Mouse (Mus musculus) myocyte (in vitro differentiated cells): ENCODE measurements around the gene Commd1.

Experiments
- CEBPB ChIP-seq: IDR thresholded peaks from 2 replicates; pipeline ENCODE4 v1.6.1; 2011; ENCODE audit warnings: mild to moderate bottlenecking, moderate library complexity; ENCODE audit not compliant: poor library complexity, insufficient read depth, severe bottlenecking
- E2F4 ChIP-seq: IDR thresholded peaks from one replicate; pipeline ENCODE4 v1.6.1; 2011; ENCODE audit warnings: mild to moderate bottlenecking, control low read depth, moderate library complexity; ENCODE audit not compliant: insufficient read depth
- MAX ChIP-seq: IDR thresholded peaks from one replicate; pipeline ENCODE4 v1.6.1; 2011; ENCODE audit warnings: low read depth, mild to moderate bottlenecking, control low read depth
- MYOD1 ChIP-seq, 3 experiments: IDR thresholded peaks; one replicate each; pipeline ENCODE4 v1.6.1; 2011; ENCODE audit warnings: control low read depth in 2 of 3, low read depth in 2 of 3, mild to moderate bottlenecking in 2 of 3, moderate library complexity in 1 of 3; ENCODE audit not compliant: insufficient read length in 2 of 3, control insufficient read depth in 1 of 3
- MYOG ChIP-seq, 3 experiments: IDR thresholded peaks; one replicate each; pipeline ENCODE4 v1.6.1; 2011; ENCODE audit warnings: control low read depth in 2 of 3, low read depth in 2 of 3, mild to moderate bottlenecking in 2 of 3; ENCODE audit not compliant: insufficient read length in 2 of 3, control insufficient read depth in 1 of 3, insufficient read depth in 1 of 3
- POLR2A ChIP-seq: IDR thresholded peaks from one replicate; pipeline ENCODE4 v1.6.1; 2011; ENCODE audit warnings: low read depth, mild to moderate bottlenecking, control low read depth, moderate library complexity; ENCODE audit not compliant: insufficient read length
- POLR2AphosphoS2 ChIP-seq: IDR thresholded peaks from one replicate; pipeline ENCODE4 v1.6.1; 2011; ENCODE audit warnings: low read depth, control low read depth; ENCODE audit not compliant: insufficient read length
- REST ChIP-seq: IDR thresholded peaks from one replicate; pipeline ENCODE4 v1.6.1; 2011; ENCODE audit warnings: mild to moderate bottlenecking, control low read depth, moderate library complexity; ENCODE audit not compliant: insufficient read depth, insufficient read length
- SRF ChIP-seq: IDR thresholded peaks from one replicate; pipeline ENCODE4 v1.6.1; 2011; ENCODE audit warnings: low read depth; ENCODE audit not compliant: control insufficient read depth, insufficient read length
- TCF12 ChIP-seq: IDR thresholded peaks from one replicate; pipeline ENCODE4 v1.6.1; 2011; ENCODE audit warnings: mild to moderate bottlenecking, control low read depth; ENCODE audit not compliant: poor library complexity, insufficient read depth, severe bottlenecking
- TCF3 ChIP-seq: IDR thresholded peaks from one replicate; pipeline ENCODE4 v1.6.1; 2011; ENCODE audit warnings: low read depth, control low read depth; ENCODE audit not compliant: insufficient read length
- USF1 ChIP-seq: IDR thresholded peaks from one replicate; pipeline ENCODE4 v1.6.1; 2011; ENCODE audit warnings: low read depth, mild to moderate bottlenecking, control low read depth, moderate library complexity

GRCm38 (mm10) chr11:22892466-22892865 is 89.7 kb downstream of the Commd1 start:
- no peak for TF ChIP-seq MYOG (IDR thresholded peaks at IDR 0.05; ENCODE audit: control insufficient read depth in 1 of 3, insufficient read depth in 1 of 3, insufficient read length in 2 of 3, low read depth in 2 of 3)
- no peak for TF ChIP-seq POLR2A
- no peak for TF ChIP-seq CEBPB
- no peak for TF ChIP-seq TCF12
- no peak for TF ChIP-seq E2F4
- no peak for TF ChIP-seq POLR2AphosphoS2
- TF ChIP-seq MAX, result no peak
- no peak for TF ChIP-seq MYOD1 (IDR thresholded peaks at IDR 0.05; ENCODE audit: control insufficient read depth in 1 of 3, insufficient read length in 2 of 3, low read depth in 2 of 3)
- TF ChIP-seq SRF, result no peak
- TF ChIP-seq USF1, result no peak
- no peak for TF ChIP-seq TCF3
- TF ChIP-seq REST, result no peak
